Mouse (Mus musculus) right cerebral cortex, postnatal 4 days (tissue): ENCODE data around the gene Ccnf.

Source experiments
- DNase-seq: peaks from one replicate; pipeline ENCODE4 v3.0.0-alpha.2; 2022

Ccnf gene

DNA sequence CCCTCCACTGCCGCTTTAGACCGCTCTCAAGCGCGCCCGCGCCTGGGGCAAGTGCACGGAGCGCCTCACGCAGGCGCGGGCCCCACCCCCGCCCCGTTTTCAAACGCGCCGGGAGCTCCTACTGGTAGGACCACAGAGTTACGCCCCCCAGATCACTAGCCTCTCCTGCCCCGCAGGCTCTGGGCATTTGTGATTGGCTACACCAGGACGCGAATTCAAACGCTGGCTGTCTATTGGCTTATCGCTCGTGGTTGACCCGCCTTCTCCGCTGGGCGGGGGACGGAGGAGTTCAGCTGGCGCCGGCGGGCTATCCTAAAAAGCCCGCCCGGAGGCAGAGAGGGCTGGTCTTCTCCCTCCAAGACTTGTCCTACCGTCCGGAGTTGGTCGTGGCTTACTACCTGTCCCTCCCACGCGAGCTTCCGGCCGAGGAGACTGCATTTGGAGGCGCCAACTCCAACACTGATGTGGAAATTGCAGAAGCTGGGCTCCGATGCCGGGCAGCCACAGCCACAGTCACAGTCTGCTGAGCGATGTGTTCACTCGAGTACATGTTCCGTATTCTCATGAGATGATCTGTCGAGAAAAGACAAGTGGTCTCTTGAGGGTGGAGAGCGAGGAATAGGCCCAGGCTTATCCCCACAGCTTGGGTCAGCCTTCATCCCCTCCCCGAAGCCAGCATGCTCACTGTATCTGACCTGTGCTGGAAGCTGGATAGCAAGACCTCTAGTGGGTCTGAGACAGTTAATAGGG is at the start of gene Ccnf:
Ccnf (minus strand) TSS at position 165 of the 750 bp plus-strand sequence.
- peak; percentile 90 for DNase-seq

DNA sequence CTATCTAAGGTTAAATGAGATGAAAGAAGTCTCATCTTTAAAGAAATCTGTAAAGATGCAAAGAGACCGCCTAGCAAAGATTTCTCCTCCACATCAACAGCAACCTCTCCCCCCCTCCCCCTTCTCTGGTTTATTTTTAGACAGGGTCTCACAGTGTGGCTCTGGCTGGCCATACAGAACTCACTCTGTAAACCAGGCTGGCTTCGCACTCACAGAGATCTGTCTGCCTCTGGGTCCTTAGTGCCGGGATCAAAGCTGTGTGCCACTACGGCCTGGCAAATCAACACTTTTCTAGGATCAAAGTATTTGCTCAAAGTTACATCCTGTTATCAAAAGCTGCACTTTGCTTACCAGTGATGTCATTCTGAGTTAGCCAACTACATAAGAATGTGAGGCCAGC is 49.4 kb upstream of the Ccnf start:
- DNase-seq: no peak

DNA sequence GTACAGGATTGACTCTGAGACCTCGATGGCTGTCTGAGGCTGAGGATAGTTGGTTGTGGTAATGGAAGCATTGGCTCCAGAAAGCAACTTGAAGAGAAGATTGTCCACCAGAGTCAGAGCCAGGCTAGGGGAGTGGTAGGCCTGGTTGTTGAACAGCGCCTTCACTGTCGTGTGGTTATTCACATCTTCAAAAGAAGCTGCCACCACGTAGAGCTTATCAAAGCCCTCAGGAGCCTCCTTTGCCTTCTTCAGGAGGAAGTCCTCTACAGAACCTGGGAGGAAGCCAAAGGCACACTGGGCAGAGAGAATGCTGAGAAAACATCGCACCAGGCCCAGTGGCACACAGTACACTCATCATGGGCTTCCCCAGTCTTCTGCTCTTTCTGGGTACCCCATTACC is 38.1 kb upstream of the Ccnf start:
- no peak for DNase-seq

DNA sequence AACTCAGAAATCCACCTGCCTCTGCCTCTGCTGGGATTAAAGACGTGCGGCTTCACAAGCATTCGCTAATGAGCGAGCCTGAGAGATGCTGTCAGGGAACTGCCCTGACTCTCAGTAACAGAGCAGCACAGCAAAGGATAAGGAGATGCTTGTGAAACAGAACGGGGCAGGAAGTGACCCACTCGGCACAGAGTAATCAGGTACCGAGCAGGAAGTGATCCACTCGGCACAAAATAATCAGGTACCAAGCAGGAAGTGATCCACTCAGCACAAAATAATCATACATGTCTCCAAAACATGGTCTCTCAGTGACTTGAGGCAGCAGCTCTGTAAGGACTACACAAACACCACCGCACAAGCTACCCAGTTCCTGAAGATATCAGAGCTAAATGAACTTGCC is 37.2 kb upstream of the Ccnf start:
- DNase-seq: no peak

DNA sequence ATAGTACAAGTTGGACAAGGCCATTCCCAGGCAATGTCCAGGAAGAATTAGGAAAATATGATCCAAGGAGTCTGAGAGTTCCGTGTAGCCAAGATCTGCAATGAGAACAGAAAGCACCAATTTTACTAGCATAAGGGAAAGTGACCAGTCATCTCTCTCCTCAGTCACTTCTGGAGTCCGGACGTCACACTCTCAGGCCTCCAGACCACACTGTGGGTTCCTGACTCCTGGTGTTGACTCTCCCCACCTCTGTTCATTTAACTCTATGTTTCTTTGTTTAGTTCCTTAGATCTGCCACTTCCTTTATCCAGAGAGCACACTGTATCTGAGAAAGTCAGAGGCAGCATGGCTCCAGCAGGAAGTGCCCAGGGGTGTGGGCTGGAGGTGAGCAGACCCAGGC is 34.4 kb upstream of the Ccnf start:
- DNase-seq: no peak

DNA sequence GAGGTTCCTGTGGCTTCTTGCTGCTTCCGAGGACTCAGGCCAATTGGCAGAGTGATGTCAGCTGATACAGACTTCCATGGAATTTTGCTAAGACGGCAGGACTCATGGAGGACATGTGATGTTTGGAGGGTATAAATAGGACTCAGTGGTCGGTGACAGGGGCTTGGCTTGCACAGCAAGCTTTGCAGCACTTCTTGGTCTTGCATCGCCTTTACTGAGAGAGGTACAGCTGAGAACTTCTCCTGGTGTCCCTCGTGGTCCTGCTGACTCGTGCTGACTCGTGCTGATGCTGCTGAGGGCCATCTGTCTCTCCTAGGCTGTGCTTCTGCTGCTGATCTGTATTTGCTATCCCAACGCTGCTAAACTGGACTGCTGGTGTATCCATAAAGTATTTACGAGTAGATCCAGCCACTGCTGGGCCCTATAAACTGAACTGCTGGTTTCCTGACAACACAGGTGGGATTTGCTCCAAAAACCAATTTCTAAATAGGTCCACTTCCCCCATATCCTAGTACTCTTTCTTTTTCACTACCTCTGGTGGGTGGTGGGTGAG is 32.1 kb upstream of the Ccnf start:
- no peak for DNase-seq

DNA sequence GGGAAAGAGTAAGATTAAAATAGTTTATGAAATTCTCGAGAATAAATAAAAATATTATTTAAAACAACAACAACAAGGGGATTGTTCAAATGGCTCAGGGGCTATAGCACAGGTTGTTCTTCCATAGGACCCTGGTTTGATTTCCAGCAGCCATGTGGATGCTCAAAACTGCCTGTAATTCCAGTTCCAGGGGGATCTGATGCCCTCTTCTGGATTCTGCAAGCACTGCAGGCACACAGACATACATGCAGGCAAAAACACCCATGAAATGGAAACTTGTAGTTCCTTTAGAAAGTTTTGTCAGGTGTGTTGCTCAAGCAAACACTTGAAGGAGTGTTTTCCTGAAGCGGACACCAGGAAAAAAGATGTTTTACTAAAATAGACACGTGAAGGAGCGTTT is 31.4 kb upstream of the Ccnf start:
- no peak for DNase-seq

DNA sequence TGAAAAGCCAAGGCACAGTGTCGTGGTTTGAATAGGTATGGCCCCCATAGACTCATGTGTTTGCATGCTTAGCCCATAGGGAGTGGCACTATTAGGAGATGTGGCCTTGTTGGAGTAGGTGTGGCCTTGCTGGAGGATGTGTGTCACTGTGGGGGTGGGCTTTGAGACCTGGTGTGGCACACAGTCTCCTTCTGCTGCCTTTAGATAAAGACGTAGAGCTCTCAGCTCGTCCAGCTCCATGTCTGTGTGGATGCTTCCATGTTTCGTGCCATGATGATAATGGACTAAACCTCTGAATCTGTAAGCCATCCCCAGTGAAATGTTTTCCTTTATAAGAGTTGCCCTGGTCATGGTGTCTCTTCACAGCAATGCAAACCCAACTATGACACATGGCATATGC is 28.6 kb upstream of the Ccnf start:
- DNase-seq: no peak

DNA sequence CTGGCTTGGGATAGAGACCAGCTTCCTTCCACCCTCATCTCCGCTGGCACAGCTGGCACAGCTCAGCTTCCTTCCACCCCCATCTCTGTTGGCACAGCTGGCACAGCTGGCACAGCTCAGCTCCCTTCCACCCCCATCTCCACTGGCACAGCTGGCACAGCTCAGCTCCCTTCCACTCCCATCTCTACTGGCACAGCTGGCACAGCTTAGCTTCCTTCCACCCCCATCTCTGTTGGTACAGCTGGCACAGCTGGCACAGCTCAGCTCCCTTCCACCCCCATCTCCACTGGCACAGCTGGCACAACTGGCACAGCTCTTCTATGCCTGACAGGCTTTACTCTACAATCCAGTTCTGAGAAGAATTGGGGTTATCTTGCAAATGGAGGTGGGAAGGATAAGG is 15.8 kb upstream of the Ccnf start:
- no peak for DNase-seq

DNA sequence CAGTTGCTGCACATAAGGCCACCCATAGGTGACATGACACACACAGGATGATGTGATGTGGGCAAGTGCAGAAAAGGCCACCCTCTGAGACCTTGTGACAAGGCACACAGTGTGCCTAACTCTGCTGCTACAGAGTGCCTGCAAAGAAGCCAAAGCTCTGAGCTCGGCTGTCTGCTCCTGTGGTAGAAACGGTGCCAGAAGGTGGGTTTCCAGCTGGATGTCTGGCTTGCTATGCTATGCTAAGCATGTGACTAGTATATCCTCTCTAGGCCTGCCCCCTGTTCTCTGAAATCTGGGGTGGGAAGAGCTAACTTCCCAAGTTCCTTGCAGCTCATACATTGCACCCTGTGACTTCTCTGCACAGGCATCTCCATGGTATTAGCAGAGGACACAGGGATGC is 13.5 kb upstream of the Ccnf start:
- DNase-seq: no peak

DNA sequence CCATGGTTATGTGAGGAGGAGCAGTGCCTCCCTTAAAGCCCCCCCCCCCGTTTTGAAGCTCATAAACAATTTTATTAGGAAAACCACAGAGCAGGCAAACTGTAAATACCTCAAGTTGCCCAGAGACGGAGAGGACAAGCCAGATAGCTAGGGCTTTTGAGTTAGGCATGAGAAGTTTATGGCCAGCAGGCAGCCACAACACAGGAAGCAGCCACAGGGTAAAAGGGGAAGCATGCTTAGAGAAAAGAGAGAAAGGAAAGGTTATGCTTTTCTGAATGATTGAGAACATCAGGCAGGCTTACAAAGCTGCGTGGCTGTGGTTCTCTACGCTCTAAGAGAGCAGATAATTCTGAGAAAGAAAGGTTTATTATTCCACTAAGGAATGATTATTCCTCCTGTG is 9.2 kb upstream of the Ccnf start:
- no peak for DNase-seq

DNA sequence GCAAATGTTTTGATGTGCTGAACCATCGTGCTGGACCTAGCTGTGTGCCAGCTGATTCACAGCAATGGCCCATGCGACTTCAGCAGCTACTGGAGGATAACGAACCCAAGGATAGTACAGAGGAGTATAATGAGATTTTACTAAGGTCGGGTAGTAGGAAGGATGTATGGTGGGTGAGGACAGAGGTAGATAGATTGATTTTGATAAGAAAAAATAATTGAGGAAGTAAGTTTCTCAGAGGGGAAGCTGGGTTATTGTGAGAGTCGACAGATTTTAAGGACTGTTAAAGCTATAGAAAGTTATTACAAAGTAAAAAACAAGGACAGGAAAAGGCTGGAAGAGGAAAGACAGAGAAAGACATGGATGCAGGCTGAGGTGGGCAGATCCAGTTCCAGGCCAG is 8.4 kb upstream of the Ccnf start:
- no peak for DNase-seq

DNA sequence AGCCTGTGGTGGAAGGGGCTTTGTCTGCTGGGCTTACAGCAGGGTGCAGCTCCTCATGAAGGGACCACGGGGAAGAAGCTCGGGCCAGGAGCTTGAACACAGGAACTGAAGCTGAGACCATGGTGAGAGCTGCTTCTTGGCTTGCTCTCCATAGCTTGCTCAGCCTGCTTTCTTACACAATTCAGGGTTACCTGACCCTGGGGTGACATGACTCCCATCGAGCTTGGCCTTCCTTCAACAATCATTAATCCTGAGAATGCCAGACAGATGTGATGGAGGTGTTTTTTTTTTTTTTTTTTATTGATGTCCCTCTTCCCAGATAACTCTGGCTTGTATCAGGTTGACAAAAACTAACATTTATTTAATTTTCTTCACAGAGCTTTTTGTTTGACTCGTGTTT is 7.7 kb upstream of the Ccnf start:
- no peak for DNase-seq

DNA sequence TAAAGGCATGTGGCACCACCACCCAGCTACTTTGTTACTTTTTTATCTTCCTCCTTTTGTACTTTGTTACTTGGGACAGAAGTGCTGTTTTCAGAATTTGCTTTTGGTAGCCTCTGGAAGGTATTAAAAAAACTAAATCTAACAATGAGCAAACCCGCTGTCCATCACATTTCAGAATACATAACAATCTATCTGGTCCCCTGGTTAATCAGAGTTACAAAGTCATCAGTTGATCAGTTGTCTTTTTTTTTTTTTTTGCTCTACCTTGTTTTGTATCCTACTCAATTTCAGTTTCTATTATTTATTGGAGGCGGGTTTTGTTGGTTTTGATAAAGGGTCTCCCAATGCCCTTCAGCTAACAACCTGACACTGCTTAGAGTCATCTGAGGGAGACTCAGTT is 1.0 kb upstream of the Ccnf start:
- no peak for DNase-seq

DNA sequence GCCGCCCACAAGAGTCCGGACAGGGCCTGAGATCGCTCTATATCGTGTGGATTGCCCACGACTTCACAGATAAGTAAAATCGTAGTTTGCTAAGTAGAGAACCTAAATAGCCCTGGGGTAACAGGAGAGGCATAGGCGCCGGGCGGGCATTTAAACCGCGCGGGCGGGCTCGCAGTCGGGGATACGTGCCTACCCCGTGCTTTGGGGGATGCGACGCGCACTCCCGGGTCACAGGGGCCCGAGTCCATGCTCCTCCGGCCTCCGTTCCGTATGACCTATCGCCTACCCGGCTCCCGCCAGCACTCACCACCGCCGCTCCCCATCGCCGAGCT is 330 bp downstream of the Ccnf start:
- no peak for DNase-seq

DNA sequence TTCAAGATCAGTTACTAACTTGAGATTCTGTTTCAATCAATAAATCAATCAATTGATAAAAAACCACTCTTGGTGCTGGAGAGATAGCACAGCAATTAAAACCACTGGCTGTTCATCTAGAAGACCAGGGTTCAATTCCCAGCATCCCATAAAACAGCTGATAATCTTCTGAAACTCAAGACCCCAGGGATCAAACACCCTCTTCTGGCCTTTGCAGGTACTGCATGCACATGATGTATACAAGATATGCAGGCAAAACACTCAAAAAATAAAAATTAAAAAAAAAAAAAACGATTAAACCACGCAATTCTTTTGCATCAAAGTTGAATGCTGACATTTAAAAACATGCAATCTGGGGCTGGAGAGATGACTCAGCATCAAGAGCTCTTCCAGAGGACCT is 2.6 kb downstream of the Ccnf start:
- no peak for DNase-seq

DNA sequence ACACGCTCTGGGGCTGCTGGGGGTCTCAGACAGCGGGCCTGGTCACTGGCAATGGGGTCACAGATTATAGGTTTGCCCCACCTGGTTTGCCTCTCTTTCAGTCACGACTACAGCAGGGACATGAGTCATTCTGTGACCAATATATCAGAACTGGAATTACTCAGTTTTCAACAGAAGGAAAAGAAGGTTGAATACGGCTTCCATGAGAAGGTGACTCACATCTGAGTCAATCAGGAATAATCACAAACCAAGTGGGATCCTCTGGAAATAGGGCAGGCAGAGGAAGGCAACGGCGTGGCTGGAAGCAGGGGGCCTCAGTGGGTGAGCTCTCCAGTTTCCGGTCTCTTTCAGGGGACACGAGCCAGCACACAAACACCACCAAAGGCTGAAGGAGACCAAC is 7.2 kb downstream of the Ccnf start:
- no peak for DNase-seq

DNA sequence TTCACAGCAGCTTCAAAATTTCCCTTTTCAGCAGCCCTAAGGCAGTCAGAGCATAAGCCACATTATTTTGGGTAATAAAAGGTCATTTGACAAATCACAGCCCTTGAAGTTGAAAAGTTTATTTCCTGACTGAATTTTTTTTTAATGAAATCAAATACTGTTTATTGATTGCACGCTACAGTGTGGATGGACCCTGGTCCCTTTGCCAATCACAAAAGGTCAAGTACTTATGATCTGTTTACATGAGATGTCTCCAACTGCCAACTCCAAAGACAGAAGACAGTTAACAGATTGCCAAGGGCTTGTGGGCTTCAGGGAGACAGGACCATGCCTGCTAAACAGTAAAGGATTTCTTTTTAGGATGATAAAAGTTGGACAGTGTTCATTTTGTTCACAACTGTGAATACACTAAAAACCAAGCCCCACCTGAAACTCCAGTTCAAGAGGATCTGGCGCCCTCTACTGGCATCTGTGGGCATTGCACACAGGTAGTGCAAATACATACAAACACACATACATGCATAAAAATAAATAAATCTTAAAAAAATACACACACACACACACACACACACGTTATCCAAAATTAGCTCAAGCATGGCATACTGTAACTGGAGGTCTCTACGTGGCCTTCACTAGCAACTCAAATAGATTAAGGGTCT is 7.8 kb downstream of the Ccnf start:
- DNase-seq: peak; percentile 67

DNA sequence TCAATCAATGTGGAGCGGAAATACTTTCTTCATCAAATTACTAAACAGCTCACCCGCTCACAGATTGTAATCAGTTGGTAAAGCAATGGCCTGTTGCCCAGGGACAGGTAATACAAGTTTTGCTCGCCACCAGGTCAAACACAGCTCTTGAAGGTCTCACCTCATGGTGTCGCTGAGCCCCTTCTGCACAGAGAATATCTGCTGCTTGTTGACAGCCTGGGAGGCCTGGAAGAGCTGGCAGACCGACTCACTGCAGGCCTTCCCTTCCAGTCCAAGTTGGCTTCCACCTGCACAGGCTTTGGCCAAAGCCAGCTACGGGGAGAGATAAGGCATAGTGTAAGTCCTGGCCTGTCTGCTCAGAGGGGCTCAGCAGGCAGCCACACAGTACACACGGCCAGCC is 14.4 kb downstream of the Ccnf start:
- no peak for DNase-seq

DNA sequence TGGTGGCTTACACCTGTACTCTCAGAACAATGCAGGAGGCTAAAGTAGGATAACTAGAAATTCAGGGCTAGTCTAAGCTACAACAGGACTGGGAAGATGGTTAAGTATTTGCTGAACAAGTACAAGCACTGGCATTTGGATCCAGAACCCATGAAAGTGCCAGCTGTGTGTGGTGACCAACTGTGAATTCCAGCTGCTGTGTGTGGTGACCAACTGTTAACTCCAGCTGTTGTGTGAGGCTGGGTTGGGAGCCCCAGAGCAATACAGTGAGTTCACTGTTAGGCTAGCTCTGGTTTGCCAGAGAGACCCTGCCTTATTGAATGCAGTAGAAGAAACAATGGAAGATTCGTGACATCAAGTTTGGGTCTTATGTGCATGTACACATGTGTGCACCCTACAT is 14.8 kb downstream of the Ccnf start:
- no peak for DNase-seq

DNA sequence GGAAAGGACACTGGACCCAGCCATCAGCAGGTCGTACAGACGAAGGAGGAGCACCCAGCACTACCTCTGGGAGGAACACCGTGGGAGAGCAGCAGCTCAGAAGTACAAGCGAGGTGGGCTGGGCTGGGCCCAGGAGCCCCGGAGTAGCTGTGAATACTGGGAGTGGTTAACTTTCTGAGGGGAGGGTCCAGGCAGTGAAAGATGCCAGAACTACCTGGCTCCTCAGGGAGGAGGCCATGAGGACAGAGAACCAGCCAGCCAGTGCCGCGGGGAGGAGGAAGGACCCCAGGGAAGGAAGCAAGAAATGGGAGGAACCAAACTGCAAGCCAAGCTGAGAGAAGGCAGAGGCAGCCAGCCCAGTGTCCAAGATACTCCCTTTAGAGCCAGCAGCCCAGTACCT is 23.3 kb downstream of the Ccnf start:
- DNase-seq: no peak

DNA sequence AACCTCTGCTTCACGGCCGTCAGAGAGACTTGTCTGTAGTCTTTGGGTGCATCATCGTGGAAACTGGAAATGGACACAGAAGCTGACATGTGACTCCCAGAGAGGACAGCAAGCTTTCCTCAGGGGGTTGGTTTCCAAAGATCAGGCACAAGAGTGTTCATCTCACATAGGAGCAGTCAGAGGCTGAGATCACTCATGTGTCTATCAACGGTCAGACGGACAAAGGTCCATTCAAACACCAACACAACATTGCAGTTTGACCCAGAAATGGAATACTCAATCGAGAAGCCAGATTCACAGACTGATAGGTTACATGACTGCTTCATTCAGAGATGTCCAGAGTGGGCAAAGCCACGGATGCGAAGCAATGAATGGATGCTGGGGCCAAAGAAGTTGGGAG is 24.6 kb downstream of the Ccnf start:
- DNase-seq: no peak

DNA sequence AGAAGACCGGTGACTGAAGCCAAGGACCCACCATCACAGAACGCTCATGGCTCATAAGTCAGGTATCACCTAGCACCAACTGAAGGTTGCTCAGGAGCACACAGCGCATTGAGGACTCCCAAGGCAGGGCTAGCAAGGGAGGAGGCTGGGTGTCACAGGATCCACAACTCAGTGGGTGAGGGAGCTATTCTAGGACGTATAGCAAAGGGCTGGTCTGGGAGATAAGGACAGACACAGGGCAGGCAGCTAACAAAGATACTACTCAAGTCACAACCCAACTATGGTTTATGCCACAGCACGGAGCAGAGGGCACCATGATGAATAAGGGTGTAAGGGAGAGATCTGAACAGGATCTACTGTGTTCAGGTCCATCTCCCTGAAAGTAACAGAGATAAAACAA is 25.4 kb downstream of the Ccnf start:
- no peak for DNase-seq

DNA sequence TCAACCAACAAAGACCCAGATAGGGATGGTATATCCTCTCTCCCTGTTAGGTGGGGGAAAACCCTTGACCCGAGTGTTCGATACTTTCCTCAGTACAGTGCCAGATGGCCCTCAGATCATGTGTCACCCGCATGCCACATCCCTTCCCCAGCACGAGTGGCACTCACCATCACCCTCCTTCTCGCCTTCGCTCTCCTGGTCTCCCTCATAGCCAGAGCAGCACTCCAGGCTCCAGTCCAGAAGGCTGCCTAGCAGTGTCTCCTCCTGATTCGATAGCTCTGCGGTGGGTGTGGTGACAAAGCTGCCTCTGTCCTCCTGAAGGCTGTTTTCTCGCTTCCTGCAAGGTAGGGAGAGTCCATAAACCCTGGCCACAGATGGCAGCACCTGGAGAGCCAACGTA is 26.5 kb downstream of the Ccnf start:
- DNase-seq: no peak

DNA sequence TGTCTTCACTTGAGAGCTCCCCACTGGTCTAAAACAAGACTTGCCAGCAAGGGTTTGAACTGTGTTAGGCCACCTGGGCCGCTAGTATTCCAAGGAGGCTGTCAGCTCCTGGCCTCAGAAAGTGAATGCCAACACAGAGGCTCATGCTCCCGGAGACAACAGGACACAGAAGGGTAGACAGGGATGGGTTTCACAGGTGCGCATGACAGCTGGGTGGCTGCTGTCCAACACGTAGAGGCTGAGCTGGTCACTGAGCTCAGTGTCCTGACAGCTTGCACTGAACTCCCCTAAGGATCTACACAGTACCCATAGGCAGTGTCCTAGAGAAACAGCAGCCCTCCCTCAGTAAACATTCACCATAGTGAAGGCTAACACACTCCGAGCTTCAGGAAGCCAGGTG is 27.8 kb downstream of the Ccnf start:
- DNase-seq: no peak
